Mouse (Mus musculus) small intestine, adult 2 months (tissue): ENCODE data around the gene Ndrg4. TPM values are rescaled to one million over a fixed set of nuclear protein-coding genes. Genes with fewer than 3 reads are reported as not detected.

Experiments
- H3K27ac ChIP-seq: fragments of 200-500 bp; 2 replicates; pipeline ENCODE4 v1.5.1; 2012; ENCODE audit warnings: low read depth, low read length, control low read depth, inconsistent platforms; ENCODE audit not compliant: insufficient read depth
- H3K27me3 ChIP-seq: fragments of 200-500 bp; 2 replicates; pipeline ENCODE4 v1.6.1; 2012; ENCODE audit warnings: mild to moderate bottlenecking, moderate library complexity, low read length, inconsistent platforms; ENCODE audit not compliant: control insufficient read depth, insufficient read depth
- H3K36me3 ChIP-seq: fragments of 200-500 bp; 2 replicates; pipeline ENCODE4 v1.6.1; 2012; ENCODE audit warnings: mild to moderate bottlenecking, low read length, control low read depth, inconsistent platforms; ENCODE audit not compliant: control insufficient read depth, insufficient read depth
- H3K4me1 ChIP-seq: fragments of 200-500 bp; 2 replicates; pipeline ENCODE4 v1.6.1; 2012; ENCODE audit warnings: low read length, inconsistent platforms, mixed read lengths; ENCODE audit not compliant: control insufficient read depth, insufficient read depth, insufficient read length
- H3K4me3 ChIP-seq: fragments of 200-500 bp; 2 replicates; pipeline ENCODE4 v1.5.1; 2012; ENCODE audit warnings: low read depth, mild to moderate bottlenecking, control low read depth, inconsistent platforms, low read length, moderate library complexity
- CTCF ChIP-seq: fragments of 200-500 bp; IDR thresholded peaks from 2 replicates; pipeline ENCODE4 v1.5.1; 2012; ENCODE audit warnings: low read depth, mild to moderate bottlenecking, control low read depth, inconsistent platforms, low read length, moderate library complexity, mixed read lengths; ENCODE audit not compliant: insufficient replicate concordance, insufficient read length; ENCODE audit errors: extremely low read depth
- POLR2A ChIP-seq: fragments of 200-500 bp; IDR thresholded peaks from 2 replicates; pipeline ENCODE4 v1.6.1; 2012; ENCODE audit warnings: low read depth, mild to moderate bottlenecking, control low read depth, inconsistent platforms, low read length, moderate library complexity
- WGBS: fragments of 180-500 bp; shearing (Covaris S2); methylation state at CpG from one replicate; pipeline ENCODE4 v1.1.7; 2018; 5-methylcytosine and 5-hydroxymethylcytosine counted together
- polyA plus RNA-seq: library from polyadenylated mRNA; depleted of rRNA; stranded (reverse); fragments of >200 nt; gene quantifications from 2 replicates; pipeline ENCODE4 v1.2.3, GENCODE M21; 2012

Gene Ndrg4
- polyA plus RNA-seq, 1 experiment, result 10.2 TPM

GRCm38 (mm10) chr8:95678024-95678611, 1.3 kb downstream of the Ndrg4 start:
- under 1% methylated on average over 69 of the region's 70 CpGs for whole genome bisulfite sequencing
- TF ChIP-seq CTCF, result no peak
- TF ChIP-seq POLR2A, result no peak
- peak overlapping the region; percentile 51 for H3K4me3 ChIP-seq
- peaks cover 33% of the 10 kb centered on the region for H3K27me3 ChIP-seq
- no peaks in the 10 kb centered on the region for H3K36me3 ChIP-seq
- H3K27ac ChIP-seq, result no peak overlapping the region
- peaks cover 3% of the 10 kb centered on the region; the same call in 1 of the 2 replicates for H3K4me1 ChIP-seq

DNA sequence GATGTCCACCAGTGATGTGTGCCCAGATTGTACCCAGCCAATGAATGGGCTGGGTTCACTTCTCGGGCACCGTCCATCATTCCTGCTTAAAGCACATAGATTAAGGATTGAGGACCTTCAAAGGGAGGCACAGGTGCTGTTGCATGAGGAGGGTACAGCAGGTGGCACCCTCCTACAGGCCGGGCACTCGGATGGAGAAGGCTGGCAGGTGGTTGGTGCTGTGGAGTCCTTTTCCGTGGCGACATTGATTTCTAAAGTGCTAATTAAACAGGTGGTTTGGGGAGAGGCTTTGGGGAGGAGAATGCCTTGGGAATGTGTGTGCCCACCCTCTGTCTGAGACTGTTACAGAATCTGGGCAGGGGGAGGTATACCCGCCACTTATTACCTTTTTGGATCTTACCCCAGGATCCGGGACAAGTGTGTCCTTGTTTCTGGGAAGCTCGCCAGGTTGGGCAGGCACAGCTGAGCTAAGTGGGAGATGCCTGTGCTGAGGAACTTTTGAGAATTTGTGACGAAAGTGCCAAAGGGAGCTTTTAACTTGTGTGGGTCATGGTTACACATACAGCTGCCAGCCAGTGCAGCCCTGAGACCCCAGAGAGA, 11.4 kb downstream of the Ndrg4 start:
- Histone ChIP-seq H3K27ac (no peak overlapping the region), H3K27me3 (no peaks in the 10 kb centered on the region), H3K4me1 (no peaks in the 10 kb centered on the region), H3K4me3 (no peak overlapping the region), H3K36me3 (no peaks in the 10 kb centered on the region)
- WGBS, result 40% methylated on average over 10 of the region's 10 CpGs
- TF ChIP-seq CTCF, result no peak
- no peak for TF ChIP-seq POLR2A

DNA sequence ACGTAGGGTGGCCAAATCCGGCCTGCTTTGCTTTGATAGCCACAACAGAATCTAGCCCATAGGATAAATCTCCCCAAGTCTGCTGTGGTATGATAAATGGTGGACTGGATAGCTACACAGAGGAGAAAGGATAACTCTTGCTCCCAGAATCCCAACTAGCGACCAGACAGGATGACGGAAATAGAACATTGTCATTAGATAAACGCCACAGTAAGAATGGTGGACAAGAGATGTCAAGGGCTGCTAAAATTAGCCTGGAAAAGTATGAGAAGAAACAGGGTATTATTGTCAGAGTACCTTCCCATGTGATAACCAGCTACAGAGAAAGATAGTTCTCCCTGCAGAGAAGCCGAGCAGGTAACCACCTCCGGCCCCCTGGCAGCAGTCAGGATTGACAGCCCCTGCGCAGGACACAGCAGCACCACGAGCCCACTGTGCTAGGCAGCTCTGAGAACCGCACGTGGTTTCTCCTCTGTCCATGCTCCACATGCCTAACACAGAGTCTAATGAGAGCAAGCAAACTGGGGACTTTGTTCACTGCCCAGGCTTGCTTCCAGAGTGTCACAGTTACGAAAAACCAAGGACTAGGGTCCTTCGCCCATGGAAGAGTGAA, 14.3 kb downstream of the Ndrg4 start:
- Histone ChIP-seq H3K4me3 (no peak overlapping the region), H3K4me1 (no peaks in the 10 kb centered on the region), H3K36me3 (no peaks in the 10 kb centered on the region), H3K27ac (no peak overlapping the region), H3K27me3 (peaks cover 5% of the 10 kb centered on the region; the same call in 1 of the 2 replicates)
- TF ChIP-seq POLR2A (no peak), CTCF (no peak)
- 66% methylated on average over 13 of the region's 13 CpGs for WGBS

- TF ChIP-seq POLR2A (no peak), CTCF (no peak)
- WGBS, result 24% methylated on average over 6 of the region's 6 CpGs
- no peak overlapping the region for H3K27ac ChIP-seq
Measured at GRCm38 (mm10) chr8:95694631-95695030, 17.9 kb downstream of the Ndrg4 start.

DNA sequence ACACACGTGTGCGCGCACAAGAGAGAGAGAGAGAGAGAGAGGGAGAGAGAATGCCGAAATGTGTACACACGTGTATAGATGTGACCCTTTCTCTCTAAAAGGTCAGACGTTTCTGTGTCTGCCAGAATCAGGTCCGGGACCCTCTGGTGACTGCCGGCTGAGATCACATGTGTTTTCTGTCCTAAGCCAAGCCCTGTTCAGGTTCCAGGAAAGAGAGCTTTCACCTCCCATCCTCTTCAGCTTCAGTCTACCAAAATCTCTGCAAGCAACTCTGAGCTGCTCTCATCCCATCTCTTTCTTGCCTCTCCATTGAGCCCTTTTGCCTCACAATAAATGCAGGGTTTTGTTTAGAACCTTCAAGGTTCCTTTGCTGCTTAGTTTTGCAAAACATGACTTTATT, 19.9 kb downstream of the Ndrg4 start:
- Histone ChIP-seq H3K4me1 (no peaks in the 10 kb centered on the region), H3K4me3 (no peak overlapping the region), H3K36me3 (no peaks in the 10 kb centered on the region), H3K27me3 (peaks cover 7% of the 10 kb centered on the region; the same call in 1 of the 2 replicates), H3K27ac (no peak overlapping the region)
- TF ChIP-seq CTCF (no peak), POLR2A (no peak)
- WGBS, result 62% methylated on average over 8 of the region's 8 CpGs

More at GRCm38 (mm10) chr8:95694631-95695030, 17.9 kb downstream of the Ndrg4 start:
- Histone ChIP-seq H3K36me3 (no peaks in the 10 kb centered on the region), H3K4me3 (no peak overlapping the region), H3K27me3 (peaks cover 7% of the 10 kb centered on the region; the same call in 1 of the 2 replicates), H3K4me1 (no peaks in the 10 kb centered on the region)

- H3K36me3 ChIP-seq, result no peaks in the 10 kb centered on the region
- 4% methylated on average over 11 of the region's 11 CpGs for WGBS
- H3K27me3 ChIP-seq, result peaks cover 7% of the 10 kb centered on the region; the same call in 1 of the 2 replicates
- no peak overlapping the region for H3K27ac ChIP-seq
- TF ChIP-seq POLR2A (no peak), CTCF (peak; percentile 76)
- H3K4me3 ChIP-seq, result no peak overlapping the region
- no peaks in the 10 kb centered on the region for H3K4me1 ChIP-seq
Measured at GRCm38 (mm10) chr8:95697128-95697527, 20.3 kb downstream of the Ndrg4 start.

GRCm38 (mm10) chr8:95698179-95698578, 21.4 kb downstream of the Ndrg4 start:
- no peak for TF ChIP-seq POLR2A
- TF ChIP-seq CTCF, result no peak
- Histone ChIP-seq H3K27me3 (peaks cover 7% of the 10 kb centered on the region; the same call in 1 of the 2 replicates), H3K36me3 (no peaks in the 10 kb centered on the region), H3K27ac (no peak overlapping the region), H3K4me1 (no peaks in the 10 kb centered on the region; the same call in 1 of the 2 replicates), H3K4me3 (no peak overlapping the region)
- WGBS, result 20% methylated on average over 6 of the region's 6 CpGs
